Mouse (Mus musculus): ENCODE results near the gene Kcnmb2. TPM values are rescaled to one million over a fixed set of nuclear protein-coding genes. Genes with fewer than 3 reads are reported as not detected.

Kcnmb2 gene
- polyA plus RNA-seq, 1 experiment from 2014 or later, result 6.5 TPM

- Histone ChIP-seq H3K9me3 (no peaks in the 10 kb centered on the region), H3K4me3 (replicated peaks) (no peak overlapping the region), H3K27ac (no peak overlapping the region), H3K36me3 (no peaks in the 10 kb centered on the region), H3K27me3 (no peaks in the 10 kb centered on the region), H3K9ac (replicated peaks) (no peak overlapping the region), H3K4me1 (replicated peaks) (no peaks in the 10 kb centered on the region), H3K4me2 (replicated peaks) (no peak overlapping the region)
- no peak for ATAC-seq
- 91% methylated on average over 6 of the region's 6 CpGs for WGBS
These were observed 118.7 kb downstream of the Kcnmb2 start for GRCm38 (mm10) chr3:32020981-32021380.

- ATAC-seq, result no peak
- no peak overlapping the region for H3K4me3 ChIP-seq (replicated peaks)
- H3K9me3 ChIP-seq, result no peaks in the 10 kb centered on the region
- no peak overlapping the region for H3K27ac ChIP-seq
- 77% methylated on average over 10 of the region's 10 CpGs for WGBS
- no peak overlapping the region for H3K9ac ChIP-seq (replicated peaks)
- H3K4me1 ChIP-seq (replicated peaks), result 0 out of 2 replicates have a peak, but pooled peaks cover 4% of the 10 kb centered on the region
- no peak overlapping the region for H3K4me2 ChIP-seq (replicated peaks)
- no peaks in the 10 kb centered on the region for H3K27me3 ChIP-seq
- no peaks in the 10 kb centered on the region for H3K36me3 ChIP-seq
These were observed 127.2 kb downstream of the Kcnmb2 start for GRCm38 (mm10) chr3:32029375-32030050.

- no peak overlapping the region for H3K9ac ChIP-seq (replicated peaks)
- no peak overlapping the region for H3K4me3 ChIP-seq (replicated peaks)
- 0 out of 2 replicates have a peak, but pooled peaks cover 4% of the 10 kb centered on the region for H3K4me1 ChIP-seq (replicated peaks)
- H3K4me2 ChIP-seq (replicated peaks), result no peak overlapping the region
- no peak overlapping the region for H3K27ac ChIP-seq
- peak; percentile 82 for ATAC-seq
- no peaks in the 10 kb centered on the region for H3K9me3 ChIP-seq
- H3K27me3 ChIP-seq, result no peaks in the 10 kb centered on the region
- 45% methylated on average over 9 of the region's 9 CpGs for WGBS
- H3K36me3 ChIP-seq, result no peaks in the 10 kb centered on the region
These were observed 130.1 kb downstream of the Kcnmb2 start for GRCm38 (mm10) chr3:32032381-32032780.

- H3K27me3 ChIP-seq, result no peaks in the 10 kb centered on the region
- no peak for ATAC-seq
- H3K4me3 ChIP-seq (replicated peaks), result no peak overlapping the region
- no peaks in the 10 kb centered on the region for H3K9me3 ChIP-seq
- H3K4me1 ChIP-seq (replicated peaks), result no peaks in the 10 kb centered on the region
- H3K4me2 ChIP-seq (replicated peaks), result no peak overlapping the region
- WGBS, result 71% methylated on average over 3 of the region's 3 CpGs
- H3K27ac ChIP-seq, result no peak overlapping the region
- H3K9ac ChIP-seq (replicated peaks), result no peak overlapping the region
- no peaks in the 10 kb centered on the region for H3K36me3 ChIP-seq
These were observed 141.5 kb downstream of the Kcnmb2 start for GRCm38 (mm10) chr3:32043814-32044213.

- Histone ChIP-seq H3K4me3 (replicated peaks) (no peak overlapping the region), H3K4me2 (replicated peaks) (no peak overlapping the region), H3K4me1 (replicated peaks) (no peaks in the 10 kb centered on the region), H3K36me3 (no peaks in the 10 kb centered on the region), H3K27me3 (no peaks in the 10 kb centered on the region), H3K9me3 (no peaks in the 10 kb centered on the region), H3K9ac (replicated peaks) (no peak overlapping the region), H3K27ac (no peak overlapping the region)
- WGBS, result 87% methylated on average over 3 of the region's 3 CpGs
- no peak for ATAC-seq
These were observed 146.5 kb downstream of the Kcnmb2 start for GRCm38 (mm10) chr3:32048777-32049176.

- H3K4me3 ChIP-seq (replicated peaks), result no peak overlapping the region
- H3K9me3 ChIP-seq, result no peaks in the 10 kb centered on the region
- no peaks in the 10 kb centered on the region for H3K27me3 ChIP-seq
- 76% methylated on average over 3 of the region's 3 CpGs for WGBS
- H3K4me1 ChIP-seq (replicated peaks), result no peaks in the 10 kb centered on the region
- ATAC-seq, result no peak
- no peak overlapping the region for H3K9ac ChIP-seq (replicated peaks)
- H3K27ac ChIP-seq, result no peak overlapping the region
- no peak overlapping the region for H3K4me2 ChIP-seq (replicated peaks)
- H3K36me3 ChIP-seq, result no peaks in the 10 kb centered on the region
These were observed 150.3 kb downstream of the Kcnmb2 start for GRCm38 (mm10) chr3:32052596-32052995.

- ATAC-seq, result no peak
- Histone ChIP-seq H3K36me3 (no peaks in the 10 kb centered on the region), H3K4me2 (replicated peaks) (no peak overlapping the region), H3K9ac (replicated peaks) (no peak overlapping the region), H3K4me3 (replicated peaks) (no peak overlapping the region), H3K9me3 (no peaks in the 10 kb centered on the region), H3K4me1 (replicated peaks) (no peaks in the 10 kb centered on the region), H3K27ac (no peak overlapping the region), H3K27me3 (no peaks in the 10 kb centered on the region)
- 92% methylated on average over 10 of the region's 10 CpGs for WGBS
These were observed 151.4 kb downstream of the Kcnmb2 start for GRCm38 (mm10) chr3:32053610-32054241.

GRCm38 (mm10) chr3:32059888-32060656 lies 157.8 kb downstream of the Kcnmb2 start:
- no peak overlapping the region; the same call in 1 of the 2 replicates for H3K27ac ChIP-seq
- no peaks in the 10 kb centered on the region for H3K36me3 ChIP-seq
- no peak overlapping the region for H3K9ac ChIP-seq (replicated peaks)
- no peaks in the 10 kb centered on the region; the same call in 1 of the 2 replicates for H3K27me3 ChIP-seq
- no peak overlapping the region for H3K4me3 ChIP-seq (replicated peaks)
- ATAC-seq, result peak; percentile 82
- WGBS, result 33% methylated on average over 10 of the region's 10 CpGs
- peaks cover 16% of the 10 kb centered on the region for H3K4me1 ChIP-seq (replicated peaks)
- H3K9me3 ChIP-seq, result no peaks in the 10 kb centered on the region
- no peak overlapping the region for H3K4me2 ChIP-seq (replicated peaks)

GRCm38 (mm10) chr3:32062685-32063084 lies 160.4 kb downstream of the Kcnmb2 start:
- H3K36me3 ChIP-seq, result no peaks in the 10 kb centered on the region
- no peak overlapping the region for H3K4me2 ChIP-seq (replicated peaks)
- ATAC-seq, result no peak
- H3K4me3 ChIP-seq (replicated peaks), result no peak overlapping the region
- no peak overlapping the region for H3K9ac ChIP-seq (replicated peaks)
- no peaks in the 10 kb centered on the region for H3K9me3 ChIP-seq
- H3K27me3 ChIP-seq, result no peaks in the 10 kb centered on the region; the same call in 1 of the 2 replicates
- H3K4me1 ChIP-seq (replicated peaks), result peaks cover 28% of the 10 kb centered on the region
- H3K27ac ChIP-seq, result no peak overlapping the region
- WGBS, result 78% methylated on average over 3 of the region's 3 CpGs

- WGBS, result 95% methylated on average over 3 of the region's 3 CpGs
- H3K9me3 ChIP-seq, result no peaks in the 10 kb centered on the region
- no peak for ATAC-seq
- H3K27ac ChIP-seq, result no peak overlapping the region
- no peak overlapping the region for H3K4me2 ChIP-seq (replicated peaks)
- no peaks in the 10 kb centered on the region for H3K36me3 ChIP-seq
- no peaks in the 10 kb centered on the region; the same call in 1 of the 2 replicates for H3K27me3 ChIP-seq
- no peak overlapping the region for H3K4me3 ChIP-seq (replicated peaks)
- no peak overlapping the region for H3K9ac ChIP-seq (replicated peaks)
- peaks cover 33% of the 10 kb centered on the region for H3K4me1 ChIP-seq (replicated peaks)
These were observed 161.0 kb downstream of the Kcnmb2 start for GRCm38 (mm10) chr3:32063312-32063711.

GRCm38 (mm10) chr3:32067004-32067935 lies 165.0 kb downstream of the Kcnmb2 start:
- Histone ChIP-seq H3K9me3 (no peaks in the 10 kb centered on the region), H3K27me3 (no peaks in the 10 kb centered on the region), H3K27ac (peak overlapping the region; percentile 73), H3K4me3 (replicated peaks) (no peak overlapping the region), H3K4me1 (replicated peaks) (peaks cover 17% of the 10 kb centered on the region), H3K4me2 (replicated peaks) (no peak overlapping the region), H3K36me3 (no peaks in the 10 kb centered on the region), H3K9ac (replicated peaks) (no peak overlapping the region)
- 23% methylated on average over 9 of the region's 9 CpGs for WGBS
- ATAC-seq, result peak; percentile 84

Measured in midbrain, embryonic 13.5 days (tissue).